ENCODE assay signal across 11 mouse cellular contexts in the genomic region with DNA sequence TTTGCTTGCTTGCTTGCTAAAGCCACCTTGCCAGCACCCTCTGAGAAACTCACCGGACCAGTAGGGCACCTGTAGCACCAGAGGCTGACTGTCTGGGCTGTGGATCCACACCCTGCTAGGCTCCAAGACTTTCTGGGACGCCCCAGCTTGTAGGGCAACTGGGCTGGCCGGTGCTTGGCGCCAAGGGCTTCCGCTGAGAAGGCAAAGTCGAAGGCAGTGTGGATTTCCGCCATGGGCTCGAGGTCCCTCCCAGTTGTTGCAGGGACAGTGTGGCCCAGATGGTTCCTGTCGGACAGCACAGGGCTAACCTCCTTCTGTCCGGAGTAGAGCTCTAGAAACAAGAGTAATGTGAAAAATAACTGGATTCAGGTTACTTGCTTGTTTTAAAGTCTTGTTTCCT. TPM values are rescaled to one million over a fixed set of nuclear protein-coding genes. Genes with fewer than 3 reads are reported as not detected.
A peak's percentile ranks its signal among the peaks of the same experiment; 100 is the strongest.
DNase-seq lines count a peak whose midpoint lies in the region; ATAC-seq and TF ChIP-seq lines count a peak whose summit lies in the region.
"Had no signal": no experiment of that assay in that cellular context is flagged by ENCODE, and none has a peak within 500 bp of the region (broad histone marks: within the 10 kb centered on the region; RNA-seq: fewer than 3 reads in every experiment).

No protein-coding gene starts in this region.

- no peaks in the 10 kb centered on the region for H3K27me3 ChIP-seq in heart, embryonic 12.5 days (replicated peaks)
- no peaks in the 10 kb centered on the region for H3K27me3 ChIP-seq in E14TG2a.4 (ENCODE audit: insufficient read depth, low read length)
- no peaks in the 10 kb centered on the region for H3K27me3 ChIP-seq in heart, embryonic 16.5 days (ENCODE audit: control insufficient read depth, insufficient read depth, low read length)
- no peaks in the 10 kb centered on the region for H3K27me3 ChIP-seq in lung, embryonic 14.5 days (ENCODE audit: insufficient read depth, low read length)
- H3K27me3 ChIP-seq in forebrain, embryonic 16.5 days (replicated peaks; ENCODE audit: control insufficient read depth, insufficient read depth, low read length): no peaks in the 10 kb centered on the region
- H3K27me3 ChIP-seq in forebrain, postnatal 0 days (ENCODE audit: insufficient read depth, low read length): no peaks in the 10 kb centered on the region
- H3K27me3 ChIP-seq: embryonic facial prominence, embryonic 12.5 days; limb, embryonic 15.5 days had no signal

- peak; percentile 98 for DNase-seq in heart, adult 11 months
- DNase-seq in lung, embryonic 14.5 days: peak; percentile 69
- DNase-seq in ovary, adult 18-20 months (ENCODE audit: low spot score): no peak
- no peak for DNase-seq in forebrain, postnatal 0 days

- TF ChIP-seq CTCF in E14TG2a.4 (conservative IDR thresholded peaks at IDR 0.05; ENCODE audit: low read length): no peak
- no peak for TF ChIP-seq CTCF in lung, embryonic 14.5 days (IDR thresholded peaks at IDR 0.05; ENCODE audit: low read depth)
- no peak for TF ChIP-seq CTCF in forebrain, postnatal 0 days (IDR thresholded peaks at IDR 0.05; ENCODE audit: low read depth)

- no peak overlapping the region for H3K4me2 ChIP-seq in heart, embryonic 12.5 days
- 0 out of 2 replicates have a peak overlapping the region, but pooled peaks have one; percentile 14 for H3K4me2 ChIP-seq in heart, embryonic 16.5 days (ENCODE audit: low read depth, low read length)
- H3K4me2 ChIP-seq in lung, embryonic 14.5 days: peak overlapping the region; percentile 21; the same call in 1 of the 2 replicates
- H3K4me2 ChIP-seq in forebrain, embryonic 16.5 days (ENCODE audit: low read length): no peak overlapping the region
- H3K4me2 ChIP-seq in forebrain, postnatal 0 days (ENCODE audit: low read depth): no peak overlapping the region
- H3K4me2 ChIP-seq: embryonic facial prominence, embryonic 12.5 days; limb, embryonic 15.5 days had no signal

- H3K4me1 ChIP-seq in heart, embryonic 12.5 days (replicated peaks): peaks cover 50% of the 10 kb centered on the region
- H3K4me1 ChIP-seq in E14TG2a.4 (replicated peaks; ENCODE audit: low read depth, low read length): peaks cover 81% of the 10 kb centered on the region
- H3K4me1 ChIP-seq in heart, embryonic 16.5 days (ENCODE audit: control insufficient read depth, insufficient read depth, low read length): peaks cover 33% of the 10 kb centered on the region
- peaks cover 19% of the 10 kb centered on the region for H3K4me1 ChIP-seq in lung, embryonic 14.5 days (ENCODE audit: insufficient read depth)
- H3K4me1 ChIP-seq in forebrain, embryonic 16.5 days (replicated peaks; ENCODE audit: control insufficient read depth, insufficient read depth, low read length): peaks cover 14% of the 10 kb centered on the region
- peaks cover 10% of the 10 kb centered on the region for H3K4me1 ChIP-seq in forebrain, postnatal 0 days (ENCODE audit: insufficient read depth)

- no peaks in the 10 kb centered on the region for H3K9me3 ChIP-seq in heart, embryonic 12.5 days (replicated peaks)
- H3K9me3 ChIP-seq in E14TG2a.4 (ENCODE audit: low read length): no peaks in the 10 kb centered on the region
- no peaks in the 10 kb centered on the region for H3K9me3 ChIP-seq in heart, embryonic 16.5 days (replicated peaks; ENCODE audit: control insufficient read depth, low read length)
- no peaks in the 10 kb centered on the region for H3K9me3 ChIP-seq in lung, embryonic 14.5 days (ENCODE audit: low read depth, low read length)
- H3K9me3 ChIP-seq in forebrain, embryonic 16.5 days (ENCODE audit: control insufficient read depth, low read length): no peaks in the 10 kb centered on the region
- H3K9me3 ChIP-seq in forebrain, postnatal 0 days (ENCODE audit: low read length): no peaks in the 10 kb centered on the region
- H3K9me3 ChIP-seq: embryonic facial prominence, embryonic 12.5 days; limb, embryonic 15.5 days had no signal

- no peak overlapping the region for H3K4me3 ChIP-seq in heart, embryonic 12.5 days
- H3K4me3 ChIP-seq in E14TG2a.4 (replicated peaks; ENCODE audit: low read length): peak overlapping the region; percentile 24; the same call in 1 of the 2 replicates
- H3K4me3 ChIP-seq in heart, embryonic 16.5 days (ENCODE audit: low read length): no peak overlapping the region
- no peak overlapping the region for H3K4me3 ChIP-seq in lung, embryonic 14.5 days (ENCODE audit: low read depth, low read length)
- no peak overlapping the region for H3K4me3 ChIP-seq in forebrain, embryonic 16.5 days (replicated peaks; ENCODE audit: low read length)
- H3K4me3 ChIP-seq in forebrain, postnatal 0 days (ENCODE audit: low read depth, low read length): no peak overlapping the region
- H3K4me3 ChIP-seq: embryonic facial prominence, embryonic 12.5 days; limb, embryonic 15.5 days had no signal

- no peaks in the 10 kb centered on the region for H3K36me3 ChIP-seq in heart, embryonic 12.5 days
- no peaks in the 10 kb centered on the region for H3K36me3 ChIP-seq in E14TG2a.4 (ENCODE audit: insufficient read depth, low read length)
- no peaks in the 10 kb centered on the region for H3K36me3 ChIP-seq in heart, embryonic 16.5 days (ENCODE audit: control insufficient read depth, insufficient read depth)
- H3K36me3 ChIP-seq in lung, embryonic 14.5 days (ENCODE audit: insufficient read depth): no peaks in the 10 kb centered on the region
- H3K36me3 ChIP-seq in forebrain, embryonic 16.5 days (ENCODE audit: control insufficient read depth, insufficient read depth): no peaks in the 10 kb centered on the region
- H3K36me3 ChIP-seq in forebrain, postnatal 0 days (ENCODE audit: insufficient read depth): no peaks in the 10 kb centered on the region
- H3K36me3 ChIP-seq: embryonic facial prominence, embryonic 12.5 days; limb, embryonic 15.5 days had no signal

- 59% methylated on average over 10 of the region's 10 CpGs for WGBS in heart, embryonic 12.5 days
- WGBS in heart, embryonic 16.5 days: 73% methylated on average over 10 of the region's 10 CpGs
- WGBS in lung, embryonic 14.5 days: 33% methylated on average over 10 of the region's 10 CpGs
- 82% methylated on average over 10 of the region's 10 CpGs for WGBS in forebrain, embryonic 16.5 days
- 80% methylated on average over 10 of the region's 10 CpGs for WGBS in forebrain, postnatal 0 days

- H3K9ac ChIP-seq in heart, embryonic 12.5 days: no peak overlapping the region
- H3K9ac ChIP-seq in heart, embryonic 16.5 days (ENCODE audit: low read length): peak overlapping the region; percentile 18; the same call in 1 of the 2 replicates
- no peak overlapping the region for H3K9ac ChIP-seq in lung, embryonic 14.5 days
- H3K9ac ChIP-seq in forebrain, embryonic 16.5 days (replicated peaks; ENCODE audit: low read depth, low read length): no peak overlapping the region
- H3K9ac ChIP-seq in forebrain, postnatal 0 days: no peak overlapping the region
- H3K9ac ChIP-seq: embryonic facial prominence, embryonic 12.5 days; limb, embryonic 15.5 days had no signal

- no peak overlapping the region for H3K27ac ChIP-seq in heart, embryonic 12.5 days (ENCODE audit: poor library complexity, severe bottlenecking)
- H3K27ac ChIP-seq in heart, embryonic 16.5 days (ENCODE audit: low read length): peak overlapping the region; percentile 52; the same call in 1 of the 2 replicates
- H3K27ac ChIP-seq in lung, embryonic 14.5 days (ENCODE audit: low read depth): no peak overlapping the region; the same call in 1 of the 2 replicates
- H3K27ac ChIP-seq in forebrain, embryonic 16.5 days (ENCODE audit: low read length): no peak overlapping the region
- H3K27ac ChIP-seq in forebrain, postnatal 0 days (ENCODE audit: low read depth, low read length): no peak overlapping the region
- H3K27ac ChIP-seq: embryonic facial prominence, embryonic 12.5 days; limb, embryonic 15.5 days had no signal

- ATAC-seq in heart, embryonic 12.5 days (ENCODE audit: insufficient number of reproducible peaks, low FRiP score): no peak
- ATAC-seq in heart, embryonic 16.5 days (replicated peaks; ENCODE audit: extremely low read depth, insufficient read depth, low FRiP score): no peak
- ATAC-seq in lung, embryonic 14.5 days (ENCODE audit: insufficient read depth): peak; percentile 26; the same call in 1 of the 2 replicates
- no peak for ATAC-seq in forebrain, embryonic 16.5 days
- ATAC-seq in forebrain, postnatal 0 days: no peak
- ATAC-seq: midbrain, embryonic 16.5 days had no signal

RNA-seq across cellular contexts. Expression of gene Mxi1, which starts 11.0 kb away (rescaled TPM):
- 40.0 and 42.7 TPM in 2 replicates for polyA plus RNA-seq in heart, embryonic 12.5 days (2016; fragmentation: Nextera tagmentation; extraction: Ambion mirVana)
- polyA plus RNA-seq in heart, embryonic 16.5 days (2015; fragmentation: Nextera tagmentation; extraction: Ambion mirVana): 28.7 and 40.7 TPM in 2 replicates
- polyA plus RNA-seq in lung, embryonic 14.5 days (2014; fragmentation: Nextera tagmentation; extraction: Ambion mirVana): 36.7 and 38.3 TPM in 2 replicates
- polyA plus RNA-seq in forebrain, embryonic 16.5 days (2015; fragmentation: Nextera tagmentation; extraction: Ambion mirVana): 46.7 and 61.4 TPM in 2 replicates
- total RNA-seq in forebrain, postnatal 0 days (2014; rRNA removed): 37.0 and 48.4 TPM in 2 replicates
- 42.2 and 48.9 TPM in 2 replicates for polyA plus RNA-seq in forebrain, postnatal 0 days (2015; fragmentation: Nextera tagmentation; extraction: Ambion mirVana)

RNA-seq across cellular contexts. Expression of gene Gm10197, which starts 50.3 kb away (rescaled TPM):
- polyA plus RNA-seq in heart, embryonic 12.5 days (2016; fragmentation: Nextera tagmentation; extraction: Ambion mirVana): not detected in 2 replicates
- 3.5 TPM in 1 of 2 replicates, not detected in the other for polyA plus RNA-seq in heart, embryonic 16.5 days (2015; fragmentation: Nextera tagmentation; extraction: Ambion mirVana)
- polyA plus RNA-seq in lung, embryonic 14.5 days (2014; fragmentation: Nextera tagmentation; extraction: Ambion mirVana): 4.8 and 5.8 TPM in 2 replicates
- not detected in 2 replicates for polyA plus RNA-seq in forebrain, embryonic 16.5 days (2015; fragmentation: Nextera tagmentation; extraction: Ambion mirVana)
- total RNA-seq in forebrain, postnatal 0 days (2014; rRNA removed): not detected in 2 replicates
- polyA plus RNA-seq in forebrain, postnatal 0 days (2015; fragmentation: Nextera tagmentation; extraction: Ambion mirVana): not detected in 2 replicates
- polyA plus RNA-seq: embryonic facial prominence, embryonic 12.5 days; limb, embryonic 15.5 days; midbrain, embryonic 16.5 days had no signal

Comparison
In these comparisons a context has a peak if more than half of its experiments do, and no peak if none do; other contexts are left out.
1. H3K4me2 ChIP-seq: peak in heart, embryonic 16.5 days (single experiment) and lung, embryonic 14.5 days (single experiment); none in heart, embryonic 12.5 days (single experiment), forebrain, embryonic 16.5 days (single experiment) and forebrain, postnatal 0 days (single experiment).
2. DNase-seq: peak in heart, adult 11 months (single experiment) and lung, embryonic 14.5 days (single experiment); none in ovary, adult 18-20 months (single experiment) and forebrain, postnatal 0 days (single experiment).